Mouse (Mus musculus): ENCODE results near the gene Rcc1l. TPM values are rescaled to one million over a fixed set of nuclear protein-coding genes. Genes with fewer than 3 reads are reported as not detected.

Gene Rcc1l
- polyA plus RNA-seq (2015; fragmentation: Nextera tagmentation; extraction: Ambion mirVana), result 11.3 and 11.4 TPM in 2 replicates

DNA sequence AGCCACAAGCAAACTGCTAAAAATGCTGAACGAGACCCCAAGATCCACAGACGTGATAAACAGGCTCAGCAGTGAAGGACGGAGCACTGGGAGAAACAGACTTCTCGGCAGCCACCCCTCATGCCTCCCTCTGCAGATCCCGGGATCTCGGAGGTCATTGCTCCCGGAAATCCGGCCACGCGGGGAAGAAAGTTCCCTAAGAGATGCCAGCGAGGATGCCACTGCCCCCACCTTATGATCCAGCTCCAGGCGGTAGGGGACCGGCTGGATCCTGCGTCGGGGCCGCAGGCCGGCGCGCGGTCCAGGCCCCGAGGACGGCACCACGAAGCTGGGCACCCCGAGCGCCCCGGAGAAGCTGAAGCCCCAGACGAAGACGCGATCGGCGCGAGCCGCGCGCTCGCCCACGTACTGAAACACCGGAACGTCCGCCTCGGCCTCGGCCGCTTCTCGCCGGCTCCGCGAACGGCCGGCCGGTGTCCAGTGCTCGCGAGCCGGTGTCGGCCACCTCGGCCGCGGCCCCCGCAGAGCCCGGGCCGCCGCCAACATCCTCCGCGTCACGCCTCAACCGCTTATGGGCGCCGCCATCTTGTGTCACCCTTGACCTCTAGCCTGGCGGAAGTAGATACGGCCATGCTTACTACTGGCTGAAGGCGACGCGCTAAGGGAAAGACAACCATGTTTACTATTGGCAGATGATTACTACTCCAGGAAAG is at the start of gene Rcc1l:
Rcc1l (minus strand) TSS at position 606 of the 713 bp plus-strand sequence.
- H3K4me3 ChIP-seq (ENCODE audit: low read depth, low read length), result peak within 1 kb of the TSS; percentile 87
- under 1% methylated on average over 61 of the region's 72 CpGs for WGBS
- H3K4me2 ChIP-seq (replicated peaks; ENCODE audit: low read depth, low read length), result peak within 1 kb of the TSS; percentile 68
- DNase-seq (ENCODE audit: low spot score), result peak; percentile 97
- H3K36me3 ChIP-seq (ENCODE audit: insufficient read depth, low read length), result no peaks in the 10 kb centered on the region
- H3K9ac ChIP-seq (replicated peaks; ENCODE audit: low read depth), result peak within 1 kb of the TSS; percentile 47
- TF ChIP-seq EP300 (IDR thresholded peaks at IDR 0.05) (no peak), CTCF (IDR thresholded peaks at IDR 0.05) (no peak)
- H3K9me3 ChIP-seq (ENCODE audit: low read length), result no peaks in the 10 kb centered on the region
- H3K27me3 ChIP-seq (replicated peaks; ENCODE audit: insufficient read depth, low read length), result no peaks in the 10 kb centered on the region
- H3K4me1 ChIP-seq (ENCODE audit: insufficient read depth, low read depth, low read length), result no peaks in the 10 kb centered on the region; the same call in 1 of the 2 replicates
- peak within 1 kb of the TSS; percentile 73 for H3K27ac ChIP-seq (ENCODE audit: low read length)
- peak; percentile 93 for ATAC-seq

DNA sequence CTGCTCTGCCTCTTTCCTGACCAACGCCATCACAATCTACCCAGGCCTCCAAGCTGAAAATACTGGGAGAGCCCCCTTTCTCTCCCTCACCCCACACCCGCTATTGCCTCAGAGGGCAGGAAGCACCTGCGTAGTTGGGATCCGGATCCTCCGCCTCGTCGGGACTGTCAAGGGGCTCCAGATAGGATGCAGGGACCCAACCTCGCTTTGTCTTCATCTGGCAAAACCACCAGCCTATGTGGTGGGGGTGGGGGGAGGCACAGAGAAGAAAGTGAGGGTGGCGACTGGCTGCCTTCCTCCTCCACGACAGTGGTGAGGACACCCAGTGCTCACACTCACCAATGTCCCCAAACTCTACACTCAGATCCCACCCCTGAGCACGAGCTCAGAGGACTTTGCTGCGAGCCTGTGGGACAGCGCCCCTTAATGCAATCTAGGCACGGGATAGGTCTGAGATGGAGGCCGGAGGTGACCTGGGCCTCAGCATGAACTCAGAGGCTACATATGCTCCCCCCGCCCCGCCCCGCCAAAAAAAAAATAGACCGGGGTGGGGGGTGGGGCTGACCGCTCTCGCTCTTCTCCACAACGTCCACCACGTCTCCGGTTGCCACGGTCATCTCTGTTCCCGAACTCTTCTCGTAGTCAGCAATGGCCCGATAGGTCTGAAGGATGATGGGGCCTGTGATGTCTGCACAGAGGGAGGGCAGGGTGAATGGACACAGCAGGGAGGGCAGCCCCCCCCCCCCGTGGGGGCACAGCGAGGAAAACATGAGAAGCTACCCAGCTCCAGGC is 48.7 kb upstream of the Rcc1l start:
- ATAC-seq (no peak), DNase-seq (ENCODE audit: low spot score) (no peak)
- no peak overlapping the region for H3K27ac ChIP-seq (ENCODE audit: low read length)
- no peak overlapping the region for H3K9ac ChIP-seq (replicated peaks; ENCODE audit: low read depth)
- no peak overlapping the region for H3K4me3 ChIP-seq (ENCODE audit: low read depth, low read length)
- TF ChIP-seq CTCF (IDR thresholded peaks at IDR 0.05) (no peak), EP300 (IDR thresholded peaks at IDR 0.05) (no peak)
- peaks cover 7% of the 10 kb centered on the region; the same call in 1 of the 2 replicates for H3K4me1 ChIP-seq (ENCODE audit: insufficient read depth, low read depth, low read length)
- H3K27me3 ChIP-seq (replicated peaks; ENCODE audit: insufficient read depth, low read length), result no peaks in the 10 kb centered on the region
- no peaks in the 10 kb centered on the region for H3K9me3 ChIP-seq (ENCODE audit: low read length)
- WGBS, result 63% methylated on average over 30 of the region's 30 CpGs
- H3K4me2 ChIP-seq (replicated peaks; ENCODE audit: low read depth, low read length), result no peak overlapping the region; the same call in 1 of the 2 replicates
- H3K36me3 ChIP-seq (ENCODE audit: insufficient read depth, low read length), result no peaks in the 10 kb centered on the region

GRCm38 (mm10) chr5:134221708-134222150 is 45.2 kb upstream of the Rcc1l start:
- H3K36me3 ChIP-seq (ENCODE audit: insufficient read depth, low read length), result no peaks in the 10 kb centered on the region
- no peak for TF ChIP-seq EP300 (IDR thresholded peaks at IDR 0.05)
- no peak for TF ChIP-seq CTCF (IDR thresholded peaks at IDR 0.05)
- peaks cover 7% of the 10 kb centered on the region; the same call in 1 of the 2 replicates for H3K4me1 ChIP-seq (ENCODE audit: insufficient read depth, low read depth, low read length)
- ATAC-seq, result peak; percentile 25
- no peak overlapping the region for H3K27ac ChIP-seq (ENCODE audit: low read length)
- H3K4me2 ChIP-seq (replicated peaks; ENCODE audit: low read depth, low read length), result peak overlapping the region; percentile 65
- 4% methylated on average over 36 of the region's 36 CpGs for WGBS
- peak overlapping the region; percentile 17; the same call in 1 of the 2 replicates for H3K4me3 ChIP-seq (ENCODE audit: low read depth, low read length)
- no peak for DNase-seq (ENCODE audit: low spot score)
- H3K9me3 ChIP-seq (ENCODE audit: low read length), result no peaks in the 10 kb centered on the region
- no peaks in the 10 kb centered on the region for H3K27me3 ChIP-seq (replicated peaks; ENCODE audit: insufficient read depth, low read length)
- no peak overlapping the region for H3K9ac ChIP-seq (replicated peaks; ENCODE audit: low read depth)

- Histone ChIP-seq H3K4me2 (replicated peaks; ENCODE audit: low read depth, low read length) (peak overlapping the region; percentile 65; the same call in 1 of the 2 replicates), H3K27ac (ENCODE audit: low read length) (no peak overlapping the region), H3K4me1 (ENCODE audit: insufficient read depth, low read depth, low read length) (peaks cover 7% of the 10 kb centered on the region; the same call in 1 of the 2 replicates), H3K4me3 (ENCODE audit: low read depth, low read length) (0 out of 2 replicates have a peak overlapping the region, but pooled peaks have one; percentile 17), H3K9ac (replicated peaks; ENCODE audit: low read depth) (no peak overlapping the region), H3K36me3 (ENCODE audit: insufficient read depth, low read length) (no peaks in the 10 kb centered on the region), H3K9me3 (ENCODE audit: low read length) (no peaks in the 10 kb centered on the region), H3K27me3 (replicated peaks; ENCODE audit: insufficient read depth, low read length) (no peaks in the 10 kb centered on the region)
- no peak for TF ChIP-seq EP300 (IDR thresholded peaks at IDR 0.05)
- TF ChIP-seq CTCF (IDR thresholded peaks at IDR 0.05), result no peak
- 36% methylated on average over 4 of the region's 4 CpGs for WGBS
- DNase-seq (ENCODE audit: low spot score) (no peak), ATAC-seq (0 out of 2 replicates have a peak, but pooled peaks have one; percentile 27)
Observed at GRCm38 (mm10) chr5:134221278-134221677, 44.7 kb upstream of the Rcc1l start.

GRCm38 (mm10) chr5:134217900-134218299 is 41.3 kb upstream of the Rcc1l start:
- Histone ChIP-seq H3K9me3 (ENCODE audit: low read length) (no peaks in the 10 kb centered on the region), H3K27me3 (replicated peaks; ENCODE audit: insufficient read depth, low read length) (no peaks in the 10 kb centered on the region), H3K27ac (ENCODE audit: low read length) (no peak overlapping the region), H3K36me3 (ENCODE audit: insufficient read depth, low read length) (no peaks in the 10 kb centered on the region), H3K4me1 (ENCODE audit: insufficient read depth, low read depth, low read length) (peaks cover 7% of the 10 kb centered on the region; the same call in 1 of the 2 replicates), H3K9ac (replicated peaks; ENCODE audit: low read depth) (no peak overlapping the region), H3K4me3 (ENCODE audit: low read depth, low read length) (no peak overlapping the region), H3K4me2 (replicated peaks; ENCODE audit: low read depth, low read length) (no peak overlapping the region)
- 87% methylated on average over 7 of the region's 7 CpGs for WGBS
- DNase-seq (ENCODE audit: low spot score), result no peak
- TF ChIP-seq EP300 (IDR thresholded peaks at IDR 0.05), result no peak
- TF ChIP-seq CTCF (IDR thresholded peaks at IDR 0.05), result no peak
- ATAC-seq, result no peak
